Mouse (Mus musculus) left cerebral cortex, adult 9 months (tissue): ENCODE measurements around the gene Npas2.

Experiments
- DNase-seq, 2 experiments: peaks; one replicate each; pipeline ENCODE4 v3.0.0; 2022; ENCODE audit warnings: low spot score in 2 of 2

Npas2 gene

GRCm38 (mm10) chr1:39192997-39193861 lies at the start of gene Npas2:
Gene Npas2 (plus strand): TSS chr1:39193731.
- DNase-seq, result no peak

- no peak for DNase-seq
Measured at GRCm38 (mm10) chr1:39156778-39157177, 36.8 kb upstream of the Npas2 start.

- peak; percentile 10 to 63 for DNase-seq
Measured at GRCm38 (mm10) chr1:39160167-39160566, 33.4 kb upstream of the Npas2 start.

DNA sequence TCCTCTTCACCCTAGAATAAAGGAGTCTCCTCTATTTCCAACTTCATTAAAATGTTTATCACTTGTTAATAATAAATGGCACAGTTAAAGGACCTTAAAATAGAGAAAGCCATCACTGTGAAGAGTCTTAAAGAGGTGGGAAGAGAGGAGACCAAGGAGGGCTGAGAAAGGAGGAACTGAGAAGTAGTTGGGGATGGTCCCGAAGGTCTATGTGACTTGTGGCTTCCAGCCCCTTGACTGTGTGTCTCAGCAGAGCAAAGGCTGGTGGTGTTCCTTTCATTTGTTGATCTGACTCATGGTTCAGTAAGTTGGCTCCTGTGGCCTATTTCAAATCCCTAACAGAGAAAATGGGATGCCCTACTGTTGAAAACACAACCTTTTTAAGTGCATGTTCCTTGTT lies 30.5 kb upstream of the Npas2 start:
- DNase-seq, result no peak

- DNase-seq, result no peak
Measured at GRCm38 (mm10) chr1:39176690-39177089, 16.8 kb upstream of the Npas2 start.

DNA sequence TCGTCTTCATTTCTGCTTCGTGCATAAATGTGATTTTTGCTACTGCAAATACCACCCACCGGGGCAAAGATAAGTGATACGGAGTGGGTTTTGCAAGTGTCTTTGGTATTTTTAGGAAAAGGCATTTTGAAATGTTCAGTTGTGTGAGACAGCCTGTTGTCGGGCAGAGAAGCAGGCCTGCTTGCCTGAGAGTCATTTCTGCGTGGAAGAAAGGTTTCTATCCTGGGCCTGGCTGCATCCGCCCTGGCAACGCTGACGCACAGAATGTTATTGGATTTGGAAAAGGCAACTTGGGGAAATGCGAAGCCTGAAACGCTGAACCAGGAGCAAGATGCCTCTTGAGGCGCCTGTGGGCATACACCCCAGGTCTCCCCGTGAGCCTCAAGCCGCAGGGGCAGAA lies 16.3 kb upstream of the Npas2 start:
- DNase-seq, result peak; percentile 72 to 86

DNA sequence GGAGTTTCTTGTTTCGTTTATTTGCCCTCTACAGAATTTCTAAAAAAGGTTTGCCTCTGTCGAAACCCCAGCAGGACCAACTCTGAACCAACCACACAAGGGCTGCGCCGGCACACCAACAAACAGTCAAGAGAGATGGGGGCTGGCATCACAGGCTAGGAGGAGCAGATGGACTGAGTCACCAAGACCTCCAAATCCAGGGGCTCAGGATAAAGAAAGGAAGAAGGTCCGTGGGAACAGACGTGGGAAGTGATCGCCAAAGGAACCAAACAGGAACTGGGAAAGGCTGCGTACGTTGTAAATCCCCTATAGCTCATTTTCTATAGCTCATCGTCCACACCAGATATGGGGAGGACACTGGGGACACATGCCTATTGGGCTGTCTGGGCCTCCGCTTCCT lies 13.7 kb upstream of the Npas2 start:
- DNase-seq, result peak in 1 of 2 experiments; percentile 48

DNA sequence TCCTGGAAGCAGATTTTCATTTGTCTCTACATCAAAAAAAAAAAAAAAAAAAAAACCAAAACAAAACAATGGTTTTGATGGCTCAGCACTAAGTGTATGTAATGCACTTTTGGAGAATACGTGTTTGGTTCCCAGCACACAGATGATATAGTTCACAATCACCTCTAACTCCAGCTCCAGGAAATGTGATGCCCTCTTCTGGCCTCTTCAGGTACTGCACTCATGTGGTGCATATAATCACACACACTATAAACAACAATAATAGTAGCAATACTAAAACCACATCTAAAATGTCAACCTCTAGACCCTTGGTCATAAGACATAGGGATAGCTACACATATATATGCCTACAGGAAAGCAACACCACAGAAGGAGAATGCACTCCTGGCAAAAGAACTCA lies 13.0 kb upstream of the Npas2 start:
- DNase-seq, result no peak

DNA sequence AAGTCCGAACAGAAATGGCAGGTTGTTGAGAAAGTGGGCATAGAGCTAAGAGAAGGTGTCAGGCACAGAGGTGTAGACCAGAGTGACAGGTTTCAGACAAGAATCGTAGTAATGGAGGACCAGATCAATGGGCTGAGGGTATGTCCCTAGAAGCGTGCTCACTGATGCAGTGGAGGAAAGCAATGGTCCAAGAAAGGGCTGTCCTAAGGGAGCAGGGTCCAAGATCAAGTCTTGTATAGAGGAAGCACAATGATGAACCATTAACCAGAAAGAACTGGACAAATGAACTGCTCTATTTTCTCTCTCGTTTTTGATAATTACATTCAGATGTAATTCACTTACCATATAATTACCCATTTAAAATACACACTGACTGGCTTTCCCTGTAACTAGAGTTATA lies 11.6 kb upstream of the Npas2 start:
- no peak for DNase-seq

GRCm38 (mm10) chr1:39185833-39186232 lies 7.7 kb upstream of the Npas2 start:
- DNase-seq, result no peak

- DNase-seq, result no peak
Measured at GRCm38 (mm10) chr1:39186711-39187437, 6.7 kb upstream of the Npas2 start.

DNA sequence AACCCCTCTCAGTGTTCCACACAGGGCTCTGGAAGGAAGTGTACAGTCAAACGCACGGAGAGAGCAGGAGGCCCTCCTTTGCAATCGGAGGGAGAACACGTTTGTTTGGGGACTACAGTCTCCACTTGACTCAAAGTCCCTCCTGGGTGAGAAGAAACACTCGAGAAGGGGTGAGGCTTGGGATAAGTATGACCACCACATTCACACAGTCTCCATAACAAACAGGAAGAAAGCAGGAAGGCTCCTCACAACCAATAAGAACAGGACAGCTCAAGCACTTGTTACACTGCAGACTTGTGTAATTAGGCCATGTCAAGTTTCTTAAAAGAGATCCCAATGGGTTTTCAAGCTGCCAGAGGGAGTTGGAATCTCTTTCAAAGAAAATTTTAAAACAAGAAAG lies 2.4 kb upstream of the Npas2 start:
- no peak for DNase-seq

DNA sequence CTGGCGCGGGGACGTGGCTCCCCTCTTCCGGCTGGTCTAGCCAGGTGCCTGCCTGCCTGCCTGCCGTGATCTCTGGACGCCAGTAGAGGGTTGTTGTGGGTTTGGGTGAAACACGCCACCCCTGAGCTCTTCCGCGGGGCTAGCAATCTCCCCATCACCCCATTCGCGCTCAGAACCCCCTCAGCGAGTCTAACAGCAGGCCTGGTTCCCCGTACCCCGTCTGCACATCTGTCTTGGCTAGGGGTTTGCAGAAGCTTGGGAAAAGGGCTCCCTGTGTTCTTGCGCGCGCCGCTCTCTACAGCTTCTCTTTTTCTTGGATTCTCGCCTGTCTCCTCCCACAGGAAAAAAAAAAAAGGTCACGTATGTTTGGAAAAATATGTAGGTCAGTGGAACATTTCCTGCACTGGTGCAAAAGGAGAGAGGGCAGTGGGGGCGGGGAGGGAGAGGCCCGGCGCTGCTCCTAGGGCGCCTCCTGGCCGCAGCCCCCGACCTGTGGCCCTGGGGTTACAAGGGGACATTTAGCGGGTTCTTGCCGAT lies 1.0 kb upstream of the Npas2 start:
- DNase-seq, result peak in 1 of 2 experiments; percentile 71

DNA sequence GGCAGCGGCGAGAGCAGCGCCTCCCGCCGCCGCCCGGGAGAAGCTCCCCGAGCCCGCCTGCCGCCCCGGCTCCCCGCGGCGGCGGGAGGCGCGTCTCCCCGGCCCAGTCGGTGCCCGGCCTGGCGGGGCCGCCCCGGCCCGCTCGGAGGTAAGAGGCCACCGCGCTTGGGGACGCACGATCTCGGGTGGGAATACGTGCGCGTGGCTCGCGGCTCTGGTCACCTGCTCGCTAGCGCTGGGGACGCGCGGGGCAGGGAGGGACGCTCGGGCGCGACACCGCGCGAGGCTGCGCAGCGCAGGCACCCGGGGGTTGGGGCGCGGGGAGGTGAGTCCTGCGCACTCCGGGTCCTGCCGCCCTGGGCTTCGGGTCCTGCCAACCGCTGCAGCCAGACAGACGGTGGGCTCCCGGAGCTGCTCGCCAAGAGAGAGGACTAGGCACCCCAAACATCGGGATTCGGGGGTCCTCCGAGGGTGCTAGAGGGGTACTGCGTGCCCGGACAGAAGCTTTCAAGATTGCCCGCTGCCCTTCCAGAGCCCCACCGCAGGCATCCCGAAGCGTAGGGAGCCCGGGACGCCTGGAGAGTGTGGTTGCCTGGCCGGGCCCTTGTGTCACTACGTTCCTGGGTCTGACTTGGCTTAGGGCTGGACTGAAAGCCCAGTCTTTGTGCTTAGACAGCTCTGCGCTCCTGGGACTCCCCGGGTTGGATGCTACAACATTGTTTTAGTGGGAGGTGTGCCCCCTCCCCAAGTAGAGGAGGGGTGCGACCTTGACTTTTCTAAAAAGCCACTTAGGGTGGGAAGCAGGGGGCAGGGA lies 538 bp downstream of the Npas2 start:
- DNase-seq, result peak in 1 of 2 experiments; percentile 55

- no peak for DNase-seq
Measured at GRCm38 (mm10) chr1:39194959-39195358, 1.4 kb downstream of the Npas2 start.

GRCm38 (mm10) chr1:39196126-39196525 lies 2.6 kb downstream of the Npas2 start:
- no peak for DNase-seq

GRCm38 (mm10) chr1:39196676-39197375 lies 3.3 kb downstream of the Npas2 start:
- DNase-seq, result no peak

- no peak for DNase-seq
Measured at GRCm38 (mm10) chr1:39205021-39205420, 11.5 kb downstream of the Npas2 start.

GRCm38 (mm10) chr1:39205697-39206096 lies 12.2 kb downstream of the Npas2 start:
- no peak for DNase-seq

GRCm38 (mm10) chr1:39206942-39207341 lies 13.4 kb downstream of the Npas2 start:
- peak in 1 of 2 experiments; percentile 58 for DNase-seq

- DNase-seq, result no peak
Measured at GRCm38 (mm10) chr1:39210928-39211327, 17.4 kb downstream of the Npas2 start.
